Comparison of ENCODE assay signal across 8 mouse cellular contexts in the genomic region with DNA sequence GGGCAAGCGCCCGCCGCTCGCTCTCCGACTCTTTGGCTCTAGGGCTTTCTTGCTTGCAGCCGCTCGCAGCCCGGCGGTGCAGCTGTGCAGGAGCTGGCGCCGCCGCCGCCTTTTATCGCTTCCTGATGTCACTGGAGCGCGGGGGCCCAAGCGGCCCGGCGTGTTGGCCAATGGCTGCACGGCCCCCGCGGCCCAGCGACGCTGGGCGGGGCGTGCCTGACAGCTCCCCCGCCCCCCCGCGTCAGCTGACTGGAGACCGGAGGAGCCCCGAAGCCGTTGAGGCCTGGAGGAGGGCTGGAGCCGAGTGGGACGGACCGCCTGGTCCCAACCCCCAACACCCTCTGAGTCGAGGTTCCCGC. TPM values are rescaled to one million over a fixed set of nuclear protein-coding genes. Genes with fewer than 3 reads are reported as not detected.
DNase-seq lines count a peak whose midpoint lies in the region; ATAC-seq and TF ChIP-seq lines count a peak whose summit lies in the region.

Gene Mafb, minus strand, starts transcription at position 86 of the 359 bp plus-strand sequence.

- H3K27me3 ChIP-seq in hindbrain, embryonic 10.5 days (ENCODE audit: insufficient read depth, poor library complexity, severe bottlenecking): peaks cover 89% of the 10 kb centered on the region
- H3K27me3 ChIP-seq in lung, embryonic 15.5 days: peaks cover 79% of the 10 kb centered on the region
- peaks cover 26% of the 10 kb centered on the region for H3K27me3 ChIP-seq in thymus, adult 2 months (ENCODE audit: control insufficient read depth, insufficient read depth, low read length)

- TF ChIP-seq POLR2A in olfactory bulb, adult 2 months (IDR thresholded peaks at IDR 0.05; ENCODE audit: insufficient read depth, low read depth, low read length): peak; percentile 80
- peak; percentile 97 for TF ChIP-seq POLR2A in thymus, adult 2 months (IDR thresholded peaks at IDR 0.05; ENCODE audit: control insufficient read depth, extremely low read depth, insufficient read depth, low read length, poor library complexity)

- peak within 1 kb of the TSS; percentile 54 for H3K9ac ChIP-seq in lung, embryonic 15.5 days

- no peaks in the 10 kb centered on the region for H3K36me3 ChIP-seq in hindbrain, embryonic 10.5 days
- H3K36me3 ChIP-seq in lung, embryonic 15.5 days: no peaks in the 10 kb centered on the region
- H3K36me3 ChIP-seq in thymus, adult 2 months (ENCODE audit: control insufficient read depth, insufficient read depth, low read length): no peaks in the 10 kb centered on the region

- no peak for TF ChIP-seq CTCF in olfactory bulb, adult 2 months (IDR thresholded peaks at IDR 0.05; ENCODE audit: insufficient read depth, low read depth, low read length)
- TF ChIP-seq CTCF in thymus, adult 2 months (IDR thresholded peaks at IDR 0.05; ENCODE audit: borderline replicate concordance, control insufficient read depth, extremely low read depth, insufficient read depth, low read length, poor library complexity): no peak; the same call in 1 of the 2 replicates

- peak within 1 kb of the TSS; percentile 97 for H3K4me2 ChIP-seq in lung, embryonic 15.5 days

- under 1% methylated on average over 37 of the region's 37 CpGs for WGBS in hindbrain, embryonic 10.5 days
- under 1% methylated on average over 27 of the region's 37 CpGs for WGBS in lung, embryonic 15.5 days
- 1% methylated on average over 36 of the region's 37 CpGs for WGBS in olfactory bulb, adult 2 months
- WGBS in thymus, adult 2 months: 1% methylated on average over 37 of the region's 37 CpGs

- peak; percentile 73 for DNase-seq in MN1 (ENCODE audit: low spot score)
- DNase-seq in cerebellum, adult 8-10 months: peak; percentile 16
- DNase-seq in frontal cortex, adult 2 months (ENCODE audit: extremely low spot score in 1 of 2, low spot score in 1 of 2): peak; percentile 73 to 85
- DNase-seq in hindbrain, embryonic 10.5 days (ENCODE audit: low spot score): peak; percentile 93
- peak; percentile 95 for DNase-seq in layer of hippocampus, adult 9-11 months
- peak; percentile 91 for DNase-seq in thymus, adult 2 months

- peak within 1 kb of the TSS; percentile 89 for H3K27ac ChIP-seq in hindbrain, embryonic 10.5 days
- peak within 1 kb of the TSS; percentile 78 for H3K27ac ChIP-seq in lung, embryonic 15.5 days
- H3K27ac ChIP-seq in olfactory bulb, adult 2 months (ENCODE audit: insufficient read depth, low read depth, low read length): no peak within 1 kb of the TSS
- H3K27ac ChIP-seq in thymus, adult 2 months (ENCODE audit: control insufficient read depth, insufficient read depth, low read length): no peak within 1 kb of the TSS; the same call in 1 of the 2 replicates

- peak; percentile 95 for ATAC-seq in lung, embryonic 15.5 days (ENCODE audit: borderline replicate concordance, extremely low read depth, low FRiP score, low TSS enrichment)

- no peaks in the 10 kb centered on the region for H3K9me3 ChIP-seq in hindbrain, embryonic 10.5 days
- H3K9me3 ChIP-seq in lung, embryonic 15.5 days: no peaks in the 10 kb centered on the region

- H3K4me1 ChIP-seq in hindbrain, embryonic 10.5 days (replicated peaks): peaks cover 63% of the 10 kb centered on the region
- peaks cover 30% of the 10 kb centered on the region for H3K4me1 ChIP-seq in lung, embryonic 15.5 days
- H3K4me1 ChIP-seq in olfactory bulb, adult 2 months (ENCODE audit: control insufficient read depth, insufficient read depth, low read length): peaks cover 38% of the 10 kb centered on the region
- H3K4me1 ChIP-seq in thymus, adult 2 months (replicated peaks; ENCODE audit: control insufficient read depth, insufficient read depth, low read length): peaks cover 18% of the 10 kb centered on the region

- peak within 1 kb of the TSS; percentile 62 for H3K4me3 ChIP-seq in hindbrain, embryonic 10.5 days
- H3K4me3 ChIP-seq in lung, embryonic 15.5 days: peak within 1 kb of the TSS; percentile 52
- H3K4me3 ChIP-seq in olfactory bulb, adult 2 months (ENCODE audit: insufficient read depth, low read depth, low read length): peak within 1 kb of the TSS; percentile 56
- peak within 1 kb of the TSS; percentile 57 for H3K4me3 ChIP-seq in thymus, adult 2 months (ENCODE audit: control insufficient read depth, insufficient read depth, low read length)

RNA-seq across cellular contexts. Expression of gene Mafb, which starts in this region (rescaled TPM):
- 7.2 and 8.8 TPM in 2 replicates for polyA plus RNA-seq in frontal cortex, adult 2 months (2012; rRNA removed)
- 14.5 and 16.9 TPM in 2 replicates for polyA plus RNA-seq in hindbrain, embryonic 10.5 days (2016; fragmentation: Nextera tagmentation; extraction: Ambion mirVana)
- polyA plus RNA-seq in lung, embryonic 15.5 days (2015; fragmentation: Nextera tagmentation; extraction: Ambion mirVana): 2.3 and 3.3 TPM in 2 replicates
- not detected in 2 replicates for polyA plus RNA-seq in olfactory bulb, adult 2 months (2012; ENCODE audit: insufficient read depth, insufficient read length, low replicate concordance, missing spikeins)
- polyA plus RNA-seq in thymus, adult 2 months (2012; rRNA removed): 18.3 and 22.3 TPM in 2 replicates

Comparison
In these comparisons a context has a peak if more than half of its experiments do, and no peak if none do; other contexts are left out.
1. DNase-seq: peak in every context shown above with its lines; median percentile 95 in layer of hippocampus, adult 9-11 months; 93 in hindbrain, embryonic 10.5 days; 91 in thymus, adult 2 months; 79 in frontal cortex, adult 2 months; 73 in MN1; 16 in cerebellum, adult 8-10 months.
2. H3K27ac ChIP-seq: peak in hindbrain, embryonic 10.5 days (single experiment) and lung, embryonic 15.5 days (single experiment); none in olfactory bulb, adult 2 months (single experiment) and thymus, adult 2 months (single experiment).
3. Peak in every context shown above with its lines, with median percentiles within 50 percentile points of each other: H3K4me3 ChIP-seq.